Mouse (Mus musculus): ENCODE data around the gene Fancm. TPM values are rescaled to one million over a fixed set of nuclear protein-coding genes. Genes with fewer than 3 reads are reported as not detected.

Fancm gene
- total and polyA plus RNA-seq, 3 experiments: 11.7 to 25.3 (median 12.8) TPM

DNA sequence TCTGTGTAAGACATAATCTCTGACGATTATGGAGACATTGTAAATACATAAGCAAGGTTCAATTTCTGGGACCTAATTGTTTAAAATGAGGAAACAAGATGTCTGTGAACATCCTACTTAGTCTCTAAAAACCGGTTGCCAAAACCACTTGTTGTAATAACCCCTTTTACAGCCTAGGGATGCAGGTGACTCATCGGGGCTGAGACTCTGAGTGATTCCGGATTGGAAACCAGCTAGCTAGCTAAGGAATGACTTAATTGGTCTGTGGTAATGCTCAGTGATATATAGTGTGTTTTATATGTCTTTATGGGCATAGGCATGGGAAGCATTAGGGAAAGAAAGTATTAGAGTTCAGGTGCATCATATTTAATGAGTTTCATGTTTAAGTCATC is 37.9 kb upstream of the Fancm start (continued):
- TF ChIP-seq MAFK (IDR thresholded peaks at IDR 0.05; ENCODE audit: borderline replicate concordance, low read depth, low read length): no peak
- no peak for TF ChIP-seq MAZ (IDR thresholded peaks at IDR 0.05; ENCODE audit: low read depth, low read length)
- TF ChIP-seq MYB (IDR thresholded peaks at IDR 0.05; ENCODE audit: low read depth, low read length): no peak
- TF ChIP-seq TBP (IDR thresholded peaks at IDR 0.05; ENCODE audit: low read depth, low read length): 0 out of 2 replicates have a peak, but pooled peaks have one; percentile 14

DNA sequence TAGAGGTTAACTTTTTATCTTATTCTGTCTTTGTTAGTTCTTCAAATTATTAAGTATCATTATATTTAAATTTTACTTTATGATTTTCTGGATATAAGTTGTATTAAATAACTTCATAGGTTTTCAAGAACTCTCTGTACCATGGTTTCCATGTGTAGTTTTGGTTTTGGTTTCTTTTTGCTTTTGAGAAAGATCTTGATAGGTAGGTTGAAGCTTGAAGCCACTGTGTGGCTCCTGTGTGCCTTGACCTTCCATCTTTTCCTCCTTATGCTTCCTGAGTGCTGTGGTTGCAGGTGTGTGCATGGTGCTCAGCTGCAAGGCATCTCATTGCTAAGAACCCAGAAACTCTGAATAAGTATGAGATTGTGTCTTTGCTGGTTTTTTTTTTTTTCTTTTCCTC is 26.6 kb upstream of the Fancm start:
- TF ChIP-seq RAD21 (IDR thresholded peaks at IDR 0.05; ENCODE audit: low read depth, low read length) (no peak), ZNF384 (IDR thresholded peaks at IDR 0.05; ENCODE audit: low read depth, low read length) (no peak), UBTF (IDR thresholded peaks at IDR 0.05; ENCODE audit: borderline replicate concordance, insufficient read depth, low read depth, low read length) (no peak), JUND (IDR thresholded peaks at IDR 0.05; ENCODE audit: low read depth, low read length) (no peak), TBP (IDR thresholded peaks at IDR 0.05; ENCODE audit: low read depth, low read length) (no peak), MYC (IDR thresholded peaks at IDR 0.05; ENCODE audit: low read depth, low read length) (no peak), TAL1 (IDR thresholded peaks at IDR 0.05; ENCODE audit: low read length) (no peak), POLR2A (IDR thresholded peaks at IDR 0.05; ENCODE audit: control insufficient read depth in 1 of 2, insufficient read depth in 1 of 2, low read depth in 1 of 2, low read length in 2 of 2, poor library complexity in 1 of 2) (no peak), E2F4 (IDR thresholded peaks at IDR 0.05; ENCODE audit: borderline replicate concordance, low read depth, low read length) (no peak), EP300 (IDR thresholded peaks at IDR 0.05; ENCODE audit: low read depth in 1 of 2, low read length in 2 of 2) (no peak), CTCF (IDR thresholded peaks at IDR 0.05 in 2 of 3, conservative IDR thresholded peaks at IDR 0.05 in 1 of 3; ENCODE audit: control insufficient read depth in 1 of 3, insufficient read depth in 1 of 3, low read depth in 2 of 3, low read length in 3 of 3, poor library complexity in 1 of 3, severe bottlenecking in 1 of 3) (no peak)
- H3K4me3 ChIP-seq (ENCODE audit: control insufficient read depth in 1 of 2, insufficient read depth in 1 of 2, low read depth in 2 of 2, low read length in 2 of 2): no peak overlapping the region
- DNase-seq (ENCODE audit: low read depth, low spot score): no peak
- no peaks in the 10 kb centered on the region for H3K27me3 ChIP-seq (ENCODE audit: control insufficient read depth in 1 of 2, insufficient read depth in 2 of 2, low read length in 2 of 2)
- no peak overlapping the region for H3K9ac ChIP-seq (ENCODE audit: control insufficient read depth, low read depth, low read length, poor library complexity, severe bottlenecking)
- H3K9me3 ChIP-seq (replicated peaks; ENCODE audit: insufficient read depth, low read length): no peaks in the 10 kb centered on the region
- H3K4me1 ChIP-seq (ENCODE audit: control insufficient read depth in 1 of 2, insufficient read depth in 2 of 2, low read length in 2 of 2): no peaks in the 10 kb centered on the region
- peaks cover 1% of the 10 kb centered on the region; the same call in 1 of the 2 replicates for H3K79me2 ChIP-seq (ENCODE audit: control insufficient read depth, insufficient read depth, low read length, poor library complexity)
- H3K36me3 ChIP-seq (ENCODE audit: control insufficient read depth in 1 of 2, insufficient read depth in 2 of 2, low read length in 2 of 2): peaks cover 3 to 63% of the 10 kb centered on the region in 2 experiments; a peak in 3 of 4 replicates
- H3K27ac ChIP-seq (ENCODE audit: control insufficient read depth, low read depth, low read length): no peak overlapping the region

DNA sequence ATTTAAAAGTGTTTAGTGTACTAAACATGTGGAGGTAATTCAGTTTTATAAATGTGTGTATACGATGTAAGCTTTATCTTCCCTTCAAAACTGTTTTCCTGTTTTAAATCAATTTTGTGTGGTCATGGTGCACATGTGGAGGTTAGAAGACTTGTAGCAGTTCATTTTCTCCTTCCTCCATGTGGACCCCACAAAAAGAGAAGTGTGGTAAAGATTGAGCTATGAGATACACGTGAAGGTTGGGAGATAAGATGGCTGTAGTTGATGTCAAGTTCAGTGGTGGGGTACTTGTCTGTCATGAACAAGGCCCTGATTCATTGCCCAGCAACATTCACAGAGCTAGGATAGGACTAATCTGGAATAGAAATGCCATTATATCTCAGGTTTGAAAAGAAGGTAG is 17.2 kb upstream of the Fancm start:
- Histone ChIP-seq H3K27ac (ENCODE audit: control insufficient read depth, low read depth, low read length) (no peak overlapping the region), H3K9ac (ENCODE audit: control insufficient read depth, low read depth, low read length, poor library complexity, severe bottlenecking) (no peak overlapping the region), H3K36me3 (ENCODE audit: control insufficient read depth in 1 of 2, insufficient read depth in 2 of 2, low read length in 2 of 2) (peaks cover 8 to 66% of the 10 kb centered on the region in 2 experiments), H3K4me3 (ENCODE audit: control insufficient read depth in 1 of 2, insufficient read depth in 1 of 2, low read depth in 2 of 2, low read length in 2 of 2) (no peak overlapping the region), H3K9me3 (replicated peaks; ENCODE audit: insufficient read depth, low read length) (no peaks in the 10 kb centered on the region), H3K27me3 (ENCODE audit: control insufficient read depth in 1 of 2, insufficient read depth in 2 of 2, low read length in 2 of 2) (no peaks in the 10 kb centered on the region), H3K4me1 (ENCODE audit: control insufficient read depth in 1 of 2, insufficient read depth in 2 of 2, low read length in 2 of 2) (peaks cover 0 to 3% of the 10 kb centered on the region in 2 experiments; a peak in 1 of 4 replicates), H3K79me2 (ENCODE audit: control insufficient read depth, insufficient read depth, low read length, poor library complexity) (no peaks in the 10 kb centered on the region)
- peak; percentile 58; the same call in 1 of the 2 replicates for TF ChIP-seq MYC (IDR thresholded peaks at IDR 0.05; ENCODE audit: low read depth, low read length)
- 0 out of 2 replicates have a peak, but pooled peaks have one; percentile 15 for TF ChIP-seq ETS1 (IDR thresholded peaks at IDR 0.05; ENCODE audit: low read depth, low read length)
- TF ChIP-seq GATA1 (IDR thresholded peaks at IDR 0.05; ENCODE audit: low read depth, low read length): peak; percentile 79
- TF ChIP-seq MXI1 (IDR thresholded peaks at IDR 0.05; ENCODE audit: low read depth, low read length): 0 out of 2 replicates have a peak, but pooled peaks have one; percentile 41
- peak; percentile 25 to 45; a peak in 1 of 4 replicates for TF ChIP-seq EP300 (IDR thresholded peaks at IDR 0.05; ENCODE audit: low read depth in 1 of 2, low read length in 2 of 2)
- TF ChIP-seq BHLHE40 (IDR thresholded peaks at IDR 0.05; ENCODE audit: borderline replicate concordance, low read depth, low read length): peak; percentile 49; the same call in 1 of the 2 replicates
- no peak for TF ChIP-seq CTCF (IDR thresholded peaks at IDR 0.05 in 2 of 3, conservative IDR thresholded peaks at IDR 0.05 in 1 of 3; ENCODE audit: control insufficient read depth in 1 of 3, insufficient read depth in 1 of 3, low read depth in 2 of 3, low read length in 3 of 3, poor library complexity in 1 of 3, severe bottlenecking in 1 of 3)
- TF ChIP-seq NELFE (IDR thresholded peaks at IDR 0.05; ENCODE audit: low read depth, low read length): no peak
- peak; percentile 46; the same call in 1 of the 2 replicates for TF ChIP-seq MAX (IDR thresholded peaks at IDR 0.05; ENCODE audit: low read length)
- no peak for TF ChIP-seq USF1 (IDR thresholded peaks at IDR 0.05; ENCODE audit: low read depth, low read length)
- no peak for DNase-seq (ENCODE audit: low read depth, low spot score)
